Mouse (Mus musculus): ENCODE results near the gene Fcamr.

Fcamr gene

GRCm38 (mm10) chr1:130850405-130850804 is 49.7 kb downstream of the Fcamr start:
- in situ Hi-C loops (cut with MboI, MseI) = no loop called here

- in situ Hi-C loops (cut with MboI, MseI) = no loop called here
Measured at GRCm38 (mm10) chr1:130854819-130855218, 54.1 kb downstream of the Fcamr start.

- in situ Hi-C loops (cut with MboI, MseI) = no loop called here
Measured at GRCm38 (mm10) chr1:130855723-130856122, 55.0 kb downstream of the Fcamr start.

GRCm38 (mm10) chr1:130857456-130857855 is 56.8 kb downstream of the Fcamr start:
- in situ Hi-C loops (cut with MboI, MseI) = no loop called here

GRCm38 (mm10) chr1:130864238-130864637 is 63.5 kb downstream of the Fcamr start:
- in situ Hi-C loops (cut with MboI, MseI) = no loop called here
